Mouse (Mus musculus) stomach, postnatal 0 days (tissue): ENCODE results near the gene Mal.

Experiments used
- CTCF ChIP-seq: IDR thresholded peaks from 2 replicates; pipeline ENCODE4 v1.5.1; 2016; ENCODE audit warnings: antibody characterized with exemption, low read depth, mild to moderate bottlenecking, moderate library complexity
- EP300 ChIP-seq: optimal IDR thresholded peaks from 2 replicates; pipeline ENCODE3; 2016; ENCODE audit warnings: antibody characterized with exemption

DNA sequence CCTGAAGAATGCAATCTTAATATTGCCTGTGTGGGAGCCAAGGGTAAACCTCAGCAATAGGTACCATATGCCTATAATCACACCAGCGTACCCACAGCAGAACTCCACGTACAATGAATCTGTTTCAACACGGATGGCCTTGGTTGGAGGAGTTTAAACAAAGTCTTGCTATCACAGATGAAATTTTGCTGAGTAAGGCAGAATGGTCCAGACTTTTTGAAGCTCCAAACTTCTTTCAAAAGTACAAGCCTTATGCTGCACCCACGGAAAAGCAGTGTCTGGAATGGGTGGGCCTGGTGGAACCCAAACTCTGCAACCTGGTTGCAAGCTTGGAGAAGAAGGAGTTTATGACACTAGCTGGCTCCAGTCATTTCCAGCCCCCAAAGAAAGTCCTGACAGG, 32.7 kb upstream of the Mal start:
- TF ChIP-seq CTCF (no peak), EP300 (no peak)
